Mouse (Mus musculus) thymus, adult 18-20 months (tissue): ENCODE results near the gene Elf3.
"Not testable (repeated sequence)": the region's sequence is repeated elsewhere in the genome, so short reads cannot be mapped to it uniquely, and the experiment has no call there.

Source experiments
- DNase-seq, 2 experiments: peaks; one replicate each; pipeline ENCODE4 v3.0.0; 2022; ENCODE audit warnings: mixed read lengths in 2 of 2

The Elf3 gene

DNA sequence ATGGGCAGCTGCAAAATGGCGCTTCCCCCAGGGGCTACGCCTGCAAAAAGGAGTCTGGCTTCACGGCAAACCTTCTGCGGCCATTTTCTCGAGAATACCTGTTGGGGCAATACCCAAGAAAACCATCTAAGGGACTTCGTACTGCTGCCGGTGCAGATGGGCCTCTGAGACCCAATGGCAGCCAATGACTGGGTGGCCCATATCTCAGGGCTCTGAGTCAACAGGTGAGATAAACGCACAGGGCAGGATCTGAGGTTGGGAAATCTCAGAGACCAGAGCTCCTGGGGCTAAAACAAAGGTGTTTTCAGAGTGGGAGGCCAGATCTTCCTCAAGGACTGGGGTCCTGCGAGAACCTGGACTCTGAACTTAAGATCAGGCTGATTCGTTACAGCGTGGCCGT, 23.6 kb downstream of the Elf3 start:
- no peak for DNase-seq

DNA sequence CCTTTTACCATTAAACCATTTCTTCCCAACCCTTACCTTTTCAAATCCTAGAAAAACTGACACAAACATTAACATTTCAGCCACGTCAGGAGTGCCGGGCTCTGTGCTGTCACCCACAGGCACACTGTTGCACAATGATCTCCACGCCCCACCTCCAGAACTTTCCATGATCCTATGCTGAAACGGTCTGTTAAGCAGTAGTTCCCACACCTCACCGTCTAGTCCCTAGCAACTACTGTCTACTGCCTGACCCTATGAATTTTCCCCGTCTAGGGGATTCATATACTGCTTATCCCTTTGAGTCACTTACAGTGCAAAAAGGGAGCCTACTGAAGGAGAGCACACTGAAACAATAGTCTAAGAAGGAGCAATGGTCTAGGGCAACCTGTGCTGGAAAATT, 24.4 kb downstream of the Elf3 start:
- DNase-seq: no peak

DNA sequence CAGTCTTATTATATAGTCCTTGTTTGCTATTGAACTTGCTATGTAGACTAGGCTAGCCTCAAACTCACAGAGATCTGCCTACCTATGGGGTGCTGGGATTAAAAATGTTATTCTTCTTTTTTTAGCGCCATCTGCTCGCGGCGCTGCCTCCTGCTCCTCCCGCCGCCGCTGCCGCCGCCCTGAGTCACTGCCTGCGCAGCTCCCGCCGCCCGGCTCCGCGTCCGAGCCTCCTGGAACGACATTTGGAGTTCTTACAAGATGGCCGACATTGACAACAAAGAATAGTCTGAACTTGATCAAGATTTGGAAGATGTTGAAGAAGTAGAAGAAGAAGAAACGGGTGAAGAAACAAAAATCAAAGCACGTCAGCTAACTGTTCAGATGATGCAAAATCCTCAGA, 26.5 kb downstream of the Elf3 start:
- not testable (repeated sequence) for DNase-seq

DNA sequence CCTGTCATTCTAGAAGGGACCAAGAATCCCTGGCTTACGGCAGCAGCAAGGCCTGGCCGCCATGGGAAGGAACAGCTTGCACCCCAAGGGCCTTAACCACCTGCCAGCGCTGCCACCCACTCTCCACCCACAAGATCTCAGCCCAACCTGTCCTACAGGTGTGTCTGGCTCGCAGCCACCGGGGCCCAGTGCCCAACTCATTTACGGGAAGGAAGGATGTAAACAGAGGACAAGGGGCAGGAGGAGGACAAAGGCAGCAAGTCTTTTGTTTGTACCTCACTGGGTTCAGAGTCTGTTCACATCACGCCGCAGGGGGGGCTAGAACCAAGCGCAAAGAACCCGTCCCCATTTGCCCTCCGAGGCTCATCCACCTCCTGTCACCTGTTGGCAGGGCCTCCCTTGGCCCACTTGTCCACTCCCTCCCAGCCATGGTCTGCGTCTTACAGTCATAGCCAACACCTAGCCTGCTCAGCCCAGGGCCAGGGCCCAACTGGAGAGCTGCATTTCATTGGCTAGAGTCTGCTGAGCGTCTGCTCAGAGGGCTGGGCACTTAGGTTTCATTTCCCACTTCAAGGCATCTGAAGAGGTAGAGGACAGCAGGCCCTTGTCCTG, 30.9 kb downstream of the Elf3 start:
- no peak for DNase-seq

DNA sequence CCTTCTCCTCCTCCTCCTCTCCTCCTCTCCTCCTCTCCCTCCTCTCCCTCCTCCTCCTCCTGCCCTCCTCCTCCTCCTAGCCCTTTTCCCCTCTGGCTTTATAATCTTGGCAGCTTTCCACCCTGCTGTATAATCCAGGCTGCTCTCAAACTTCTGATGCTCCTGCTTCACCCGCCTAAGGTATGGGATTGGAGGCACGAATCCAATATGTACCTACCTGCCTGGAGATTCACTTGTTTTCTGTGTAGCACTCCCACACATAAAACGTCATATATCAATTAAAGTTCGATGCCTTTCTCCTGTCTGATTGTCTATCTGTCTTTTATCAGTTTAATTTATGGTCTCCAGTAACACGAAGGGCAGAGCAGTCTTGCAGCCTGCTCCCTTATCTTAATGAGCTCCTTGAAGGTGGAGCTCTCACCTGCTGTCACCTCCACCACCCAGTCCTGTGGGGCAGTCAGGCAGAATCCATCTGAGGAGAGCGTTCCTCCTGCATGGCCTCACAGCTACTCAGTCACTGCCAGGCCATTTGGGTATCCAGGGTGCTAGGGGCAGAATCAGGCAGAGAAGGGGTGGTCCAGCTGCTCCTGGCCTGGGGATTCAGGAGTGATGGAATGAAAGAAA, 33.3 kb downstream of the Elf3 start:
- no peak for DNase-seq

DNA sequence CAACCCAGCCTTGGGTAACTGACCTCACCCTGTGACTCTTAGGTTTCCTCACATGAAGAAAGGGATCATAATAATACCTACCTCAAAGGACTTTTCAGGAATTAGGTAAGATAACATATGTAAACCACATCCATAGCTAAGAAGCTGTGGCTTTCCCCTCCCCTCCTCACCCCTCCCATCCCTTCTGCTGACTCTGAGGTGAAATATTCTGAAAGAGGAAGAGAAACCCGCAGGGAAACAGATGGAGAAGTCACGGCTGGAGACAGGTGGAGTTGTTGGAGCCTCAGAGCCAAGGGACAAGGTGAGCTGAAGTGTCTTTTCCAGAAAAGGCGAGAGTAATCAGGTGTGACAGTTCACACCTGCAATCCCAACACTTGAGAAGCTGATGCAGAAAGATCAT, 34.2 kb downstream of the Elf3 start:
- DNase-seq: no peak

DNA sequence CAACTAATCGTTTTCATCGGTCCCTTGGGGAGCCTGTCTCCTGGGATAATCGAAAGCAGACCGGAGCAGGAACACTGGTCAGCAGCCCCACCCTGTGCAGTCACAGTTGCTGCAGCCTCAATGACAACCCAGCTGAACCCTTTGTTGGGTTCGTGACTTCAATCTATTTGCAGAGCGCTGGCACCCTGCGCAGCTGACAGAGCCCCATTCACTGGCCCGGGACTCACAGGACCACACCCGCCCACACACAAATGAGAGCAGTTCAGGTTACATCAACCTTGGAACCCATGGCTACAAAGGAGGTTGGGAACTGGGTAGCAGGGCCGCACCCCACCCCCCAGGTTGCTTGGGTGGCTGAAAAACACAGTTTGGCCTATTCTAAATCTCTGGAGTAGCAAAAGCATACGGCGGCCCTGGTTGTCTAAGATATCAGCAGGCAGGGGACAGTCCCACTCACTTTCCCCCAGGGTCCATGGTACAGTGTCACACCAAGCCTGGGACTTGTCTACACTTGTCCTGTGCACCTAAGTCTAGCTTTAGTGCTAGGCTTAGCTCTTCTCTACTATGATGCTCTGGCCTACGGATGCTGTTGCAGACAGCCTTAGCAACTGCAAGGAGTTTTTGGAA, 40.6 kb downstream of the Elf3 start:
- no peak for DNase-seq

DNA sequence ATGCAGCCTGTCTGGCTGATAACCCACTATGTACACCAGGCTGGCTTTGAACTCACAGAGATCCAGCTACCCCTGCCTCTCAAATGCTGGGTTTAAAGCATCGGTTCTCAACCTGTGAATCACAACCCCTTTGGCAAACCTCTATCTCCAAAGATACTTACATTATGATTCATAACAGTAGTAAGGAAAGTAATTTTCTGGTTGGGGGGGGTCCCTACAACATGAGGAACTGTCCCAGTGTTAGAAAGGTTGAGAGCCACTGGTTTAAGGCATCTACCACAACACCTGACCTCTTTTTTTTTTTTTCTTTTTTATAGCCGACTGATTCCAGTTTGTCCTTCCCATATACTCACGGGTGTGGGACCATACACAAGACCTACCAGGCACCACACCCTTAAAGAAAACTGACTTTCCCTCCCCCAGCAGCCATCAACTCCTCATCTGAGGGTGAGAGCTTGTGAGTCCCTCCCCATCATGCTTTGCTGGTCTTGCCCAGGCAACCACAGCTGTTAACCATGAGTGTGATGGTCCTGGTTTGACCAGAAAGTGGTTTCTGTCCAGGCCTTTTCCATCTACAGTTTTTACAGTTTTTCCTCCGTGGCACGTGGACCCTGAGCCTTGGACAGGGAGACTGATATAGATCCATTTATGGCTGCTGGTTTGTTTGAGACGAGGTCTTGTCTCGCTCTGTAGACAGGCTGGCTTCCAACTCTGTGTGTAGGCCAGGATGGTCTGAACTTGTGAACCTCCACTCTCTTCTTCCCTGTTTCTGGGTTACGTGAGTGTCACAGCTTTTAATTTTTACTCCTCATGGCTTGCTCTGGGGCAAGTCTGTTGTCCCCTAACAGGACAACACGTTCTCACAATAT, 44.4 kb downstream of the Elf3 start:
- DNase-seq: no peak

DNA sequence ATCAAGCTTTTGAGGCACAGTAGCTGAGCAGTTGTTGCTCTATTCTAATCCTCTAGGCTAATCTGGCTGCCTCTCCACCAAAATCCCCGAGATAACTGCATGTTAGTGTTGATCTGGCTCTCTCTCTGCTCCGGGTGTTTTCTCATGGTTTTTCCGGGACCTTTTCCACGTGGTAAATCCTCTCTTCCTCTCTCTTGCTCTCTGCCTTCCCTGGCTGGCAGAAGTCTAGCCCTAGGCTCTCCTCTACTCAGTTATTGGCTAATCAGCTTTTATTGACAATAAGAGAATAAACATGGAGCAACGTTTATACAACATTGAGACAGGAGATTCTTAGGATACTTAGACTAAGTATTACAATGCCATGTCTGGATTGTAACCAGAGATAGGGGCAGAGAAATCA, 47.9 kb downstream of the Elf3 start:
- no peak for DNase-seq

DNA sequence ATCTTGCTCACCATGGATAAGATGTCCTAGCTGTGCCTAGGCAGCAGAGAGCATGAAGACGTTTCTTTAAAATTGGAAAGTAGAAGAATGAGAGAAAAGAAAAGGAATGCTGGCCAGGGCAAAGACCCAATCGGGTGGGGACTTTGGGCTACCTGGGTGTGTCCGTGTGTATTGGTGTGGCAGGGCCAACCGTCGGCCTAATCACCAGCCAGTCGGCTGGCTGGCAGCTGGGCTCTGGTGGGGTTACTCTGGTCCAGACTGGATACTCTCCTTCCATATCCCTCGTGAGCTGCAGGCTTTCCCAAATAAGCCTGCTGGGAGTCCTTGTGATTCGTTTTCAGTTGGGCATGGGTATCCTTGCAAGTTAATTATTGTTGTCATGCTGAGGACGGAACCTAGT, 49.7 kb downstream of the Elf3 start:
- no peak for DNase-seq

DNA sequence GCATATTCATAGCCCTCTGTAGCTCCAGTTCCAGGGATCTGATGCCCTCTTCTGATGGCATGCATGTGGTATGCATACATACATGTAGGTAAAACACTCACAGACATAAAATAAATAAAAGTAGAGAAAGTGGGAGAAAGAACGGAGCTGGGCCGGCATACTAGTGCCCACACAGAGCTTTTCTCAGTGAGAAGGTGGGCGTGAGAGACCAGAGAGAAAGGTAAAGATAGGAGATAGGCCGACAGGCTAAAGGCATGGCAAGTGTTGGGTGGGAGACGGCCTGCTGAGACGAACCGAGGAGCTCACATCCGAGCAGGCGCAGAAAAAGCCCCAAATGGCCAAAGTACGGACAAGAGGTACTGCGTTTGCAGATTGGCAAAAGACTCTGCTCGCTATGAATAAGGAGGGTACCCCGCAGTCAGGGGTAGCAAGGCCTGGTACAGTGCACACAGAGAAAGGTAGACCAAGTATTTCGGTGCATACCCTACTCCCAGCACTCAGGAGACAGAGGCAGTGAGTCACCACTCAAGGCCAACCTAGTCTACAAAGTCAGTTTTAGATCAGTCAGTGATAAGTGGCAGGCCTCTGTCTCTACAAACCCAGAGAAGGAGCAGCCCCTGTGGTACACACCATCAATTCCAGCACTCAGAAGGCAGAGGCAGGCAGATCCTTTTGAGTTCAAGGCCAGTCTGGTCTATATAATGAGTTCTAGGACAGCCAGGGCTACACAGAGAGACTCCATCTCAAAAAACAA, 51.6 kb downstream of the Elf3 start:
- DNase-seq: no peak

DNA sequence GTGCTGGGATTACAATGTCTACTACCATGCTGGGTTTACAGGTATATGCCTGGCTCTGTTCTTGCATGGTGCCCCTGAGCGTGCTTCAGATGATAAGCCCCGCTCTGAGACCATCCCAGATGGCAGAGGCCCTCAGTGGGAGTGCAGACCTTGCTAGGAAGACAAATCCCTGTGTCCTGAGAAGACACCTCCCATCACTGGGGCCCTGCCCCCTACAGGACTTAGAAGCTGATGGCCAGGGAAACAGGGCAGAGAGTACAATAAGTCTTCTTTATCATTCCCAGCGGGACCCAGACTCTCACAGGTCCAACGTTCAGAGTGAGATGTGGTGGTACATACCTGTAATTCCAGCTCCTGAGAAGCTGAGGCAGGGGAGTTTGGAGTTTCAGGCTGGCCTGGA, 53.1 kb downstream of the Elf3 start:
- no peak for DNase-seq

DNA sequence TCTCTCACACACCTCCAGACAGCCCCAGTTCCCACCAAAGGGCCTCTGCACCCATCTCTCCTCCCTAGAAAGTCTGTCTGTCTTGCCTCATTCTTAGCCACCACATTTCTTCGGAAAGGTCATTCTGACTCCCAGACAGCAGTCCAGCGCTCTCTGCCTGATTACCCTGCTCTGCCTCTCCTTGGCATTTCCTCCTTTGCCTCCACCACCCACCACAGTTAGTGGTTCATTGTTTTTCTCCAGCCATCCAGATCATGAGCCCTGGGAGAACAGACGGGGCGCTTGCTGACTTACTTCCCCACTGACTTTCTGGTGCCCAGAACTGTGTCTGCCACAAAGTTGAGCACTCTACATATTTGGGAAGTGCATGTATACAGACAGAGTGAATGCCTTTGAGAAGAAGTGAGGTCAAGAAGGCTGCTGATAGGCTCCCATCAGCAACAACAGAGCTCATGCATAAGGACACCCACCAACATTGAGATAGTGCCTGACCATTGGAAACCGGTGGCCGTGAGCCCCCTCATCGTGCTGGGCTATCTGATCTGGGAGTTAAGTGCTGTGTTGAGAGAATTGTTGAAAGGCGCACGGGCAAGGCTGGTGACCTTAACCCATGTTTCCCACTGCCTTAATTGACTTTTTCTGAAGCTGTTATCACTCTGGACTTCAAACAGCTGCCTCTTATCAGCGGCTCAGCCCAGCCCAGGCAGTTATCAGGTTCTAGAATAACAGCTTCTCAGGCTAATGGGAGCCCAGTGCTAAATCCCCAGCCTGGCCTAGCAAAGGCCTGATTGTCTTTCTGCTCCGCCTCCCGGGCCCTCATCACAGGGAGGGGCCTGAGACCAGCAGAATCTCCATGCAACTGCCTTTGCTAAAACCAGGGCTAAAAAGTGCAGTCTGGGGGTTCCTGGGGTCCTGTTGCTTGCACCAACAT, 53.9 kb downstream of the Elf3 start:
- DNase-seq: no peak
